Mouse (Mus musculus) heart, adult 11 months (tissue): ENCODE measurements at regions not wholly inside any gene's neighbourhood (a gene's known extent, or its start where the extent isn't known, plus 50 kb on each side); places are given as distances from the start of the nearest gene placed in this dataset.

Source experiments
- DNase-seq: peaks from one replicate; pipeline ENCODE4 v3.0.0; 2022

DNA sequence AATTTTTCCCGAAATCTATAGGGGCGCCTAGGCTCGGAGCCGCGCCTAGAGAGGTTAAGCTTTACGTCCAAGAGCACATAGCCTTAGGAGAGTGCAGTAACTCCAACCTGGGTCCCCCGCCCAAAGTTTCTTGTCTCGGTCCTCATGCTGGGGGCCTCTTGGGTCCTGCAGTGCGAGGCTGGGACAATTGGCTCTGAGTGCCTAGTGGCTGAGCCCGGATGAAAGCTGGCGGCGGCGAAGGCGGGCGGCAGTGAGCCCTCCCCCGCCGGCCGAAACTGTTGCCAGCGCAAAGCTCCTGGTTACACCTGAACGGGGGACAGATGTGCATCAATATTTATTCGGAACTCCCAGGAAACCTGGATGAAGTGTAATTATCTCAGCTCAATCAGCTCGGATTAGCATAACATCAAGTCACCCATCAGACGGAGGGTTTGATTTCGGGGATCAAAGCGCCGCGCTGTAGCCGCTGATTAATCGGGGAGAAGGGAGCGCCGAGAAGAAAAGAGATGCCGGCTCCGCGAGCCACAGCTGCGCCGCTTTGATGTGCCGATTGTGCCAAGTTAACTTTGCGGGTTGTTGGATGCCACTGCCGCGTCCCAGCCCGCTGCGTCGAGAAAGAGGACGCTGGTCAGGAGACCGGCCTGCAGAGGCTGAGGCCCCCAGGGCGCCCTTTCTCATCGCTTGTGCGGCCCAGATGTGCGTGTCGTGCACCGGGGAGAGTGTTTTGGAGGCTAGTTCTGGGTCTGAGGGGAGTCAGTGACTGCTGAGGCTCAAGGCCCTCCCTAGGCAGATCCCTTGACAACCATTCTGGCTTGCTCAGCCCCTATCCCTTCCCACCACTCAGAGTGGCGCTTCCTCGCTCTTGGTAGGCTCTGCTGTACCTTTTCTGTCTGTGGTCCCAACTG lies 123.7 kb upstream of the 4931429L15Rik start:
- DNase-seq = no peak

DNA sequence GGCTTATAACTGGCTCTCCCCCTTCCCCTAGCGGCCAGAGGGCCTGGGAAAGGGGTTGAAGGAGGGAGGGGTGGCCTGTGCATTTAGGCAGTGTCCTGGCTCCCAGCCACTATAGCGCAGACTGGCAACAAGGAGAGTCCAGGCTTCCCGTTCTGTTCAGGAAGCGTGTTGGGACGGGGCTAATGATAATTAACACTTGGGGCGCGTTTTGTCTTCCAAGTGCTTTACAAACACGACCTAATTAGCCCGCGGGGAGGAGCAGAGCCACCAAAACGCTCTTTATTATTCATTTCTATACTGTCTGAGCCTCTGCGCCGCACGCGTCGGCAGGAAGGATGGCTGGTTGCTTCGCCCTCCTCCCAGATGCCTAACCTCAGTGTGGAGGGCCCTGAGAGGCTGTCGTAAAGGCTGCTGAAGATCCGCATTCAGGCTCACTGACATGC lies 123.0 kb upstream of the 4931429L15Rik start:
- no peak for DNase-seq

DNA sequence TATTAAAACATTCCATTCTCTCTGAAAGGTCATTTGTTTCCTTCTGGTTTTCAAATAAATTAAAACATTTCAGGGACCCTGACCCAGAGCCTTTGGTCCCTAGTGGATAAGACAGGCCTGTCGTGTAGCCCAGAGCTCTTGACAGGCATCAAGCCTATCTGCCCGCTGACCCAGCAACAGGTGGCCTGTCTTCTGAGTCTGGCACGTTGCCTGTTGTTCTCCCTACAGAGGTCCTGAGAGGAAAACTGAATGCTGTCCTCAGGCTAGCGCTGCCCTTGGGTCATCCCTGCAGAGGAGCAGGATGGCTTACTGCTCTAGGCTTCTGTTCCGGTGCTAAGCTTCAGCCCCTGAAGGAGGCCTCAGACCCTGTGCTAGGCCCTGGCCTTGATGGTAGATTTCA lies 120.4 kb upstream of the 4931429L15Rik start:
- no peak for DNase-seq

DNA sequence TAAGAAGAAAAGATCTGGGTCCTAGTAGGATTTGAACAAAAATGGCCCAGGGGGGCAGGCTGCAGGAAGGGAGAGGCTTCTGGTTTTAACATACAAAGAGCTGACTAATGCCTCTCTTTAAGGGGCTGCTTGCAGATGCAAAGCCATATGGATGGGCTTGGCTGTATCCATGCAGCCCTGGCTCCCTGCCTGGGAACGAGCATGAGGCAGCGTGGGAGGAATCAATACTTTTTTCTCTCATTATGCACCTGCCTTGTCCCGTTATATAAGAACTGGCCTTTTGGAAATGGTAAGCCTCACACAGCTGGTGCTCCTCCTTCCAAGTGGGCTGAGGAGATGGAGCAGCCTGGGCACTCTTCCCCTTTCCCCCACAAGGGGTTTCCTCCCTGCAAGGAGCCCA lies 114.9 kb upstream of the 4931429L15Rik start:
- DNase-seq = no peak

DNA sequence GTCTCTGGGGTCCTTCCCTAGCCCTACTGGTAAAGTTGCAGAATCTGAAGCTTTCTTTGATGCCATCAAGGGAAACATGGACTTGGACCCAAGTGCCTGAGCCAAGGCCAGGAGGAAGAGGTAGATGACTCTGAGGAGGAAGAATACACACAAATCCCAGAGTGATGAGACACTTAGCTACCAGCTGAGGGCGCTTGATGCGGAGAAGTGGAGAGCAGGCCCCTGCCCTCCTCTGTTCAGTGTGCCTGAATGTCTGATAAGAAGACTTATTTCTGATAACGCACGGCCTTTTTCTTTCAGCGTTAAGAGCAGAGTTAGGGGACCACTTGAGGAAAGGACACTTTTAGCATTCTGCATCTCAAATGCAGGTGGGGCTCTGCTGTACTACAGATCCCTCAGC lies 113.9 kb upstream of the 4931429L15Rik start:
- DNase-seq = no peak

DNA sequence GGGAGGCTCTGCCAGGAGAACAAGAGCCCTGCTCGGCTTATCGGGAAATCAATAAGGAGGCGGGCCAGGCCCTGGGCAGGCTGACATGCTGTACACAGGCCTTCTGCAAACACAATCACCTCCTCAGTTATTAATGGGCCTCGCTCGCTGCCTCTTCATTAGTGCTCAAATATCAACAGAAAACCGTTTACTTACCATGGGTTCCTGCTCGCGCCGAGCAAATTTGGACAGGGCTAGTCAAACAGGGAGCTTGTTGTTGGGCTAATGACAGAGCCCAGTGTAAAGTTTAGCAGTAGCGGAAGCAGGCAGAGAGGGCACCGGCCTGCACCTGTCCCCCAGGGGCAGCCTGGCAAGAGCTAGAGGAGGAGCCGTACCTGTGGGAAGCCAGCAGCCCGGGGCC lies 111.3 kb upstream of the 4931429L15Rik start:
- DNase-seq = no peak

DNA sequence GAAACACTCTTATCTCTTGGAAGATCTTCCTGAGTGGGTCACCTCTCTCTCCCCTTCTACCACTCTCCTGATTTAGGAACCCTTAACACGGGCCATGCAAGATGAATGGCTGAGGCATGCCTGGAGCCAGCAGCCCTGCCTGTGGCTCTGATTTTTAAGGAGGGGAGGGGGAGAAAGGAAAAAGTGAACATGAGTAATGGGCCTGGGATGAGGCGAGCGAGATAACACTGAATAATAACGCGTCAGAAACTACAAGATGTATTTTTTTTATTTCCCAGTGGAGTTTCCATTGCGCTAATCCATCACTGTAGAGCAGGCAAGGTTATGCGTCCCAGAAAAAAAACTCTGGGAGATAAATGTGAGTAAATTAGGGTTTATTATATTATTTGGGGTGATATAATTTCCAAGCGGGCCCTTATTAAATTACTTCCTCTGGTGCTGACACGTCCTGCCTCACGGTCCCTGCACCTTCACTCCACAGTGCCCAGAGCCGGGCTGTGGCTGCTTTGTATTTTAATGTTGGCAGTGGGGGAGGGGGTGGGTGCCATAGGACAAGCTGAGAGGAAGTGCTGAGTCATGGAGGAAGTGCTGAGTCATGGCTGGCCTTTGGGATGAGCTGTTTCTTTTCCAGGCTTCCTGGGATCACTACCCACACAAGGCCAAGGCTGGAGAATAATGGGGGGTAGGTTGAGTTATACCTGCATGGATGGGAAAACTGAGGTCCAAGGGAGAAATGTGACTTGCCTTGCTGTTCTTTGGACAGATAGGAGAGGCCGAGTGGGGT lies 103.6 kb upstream of the 4931429L15Rik start:
- DNase-seq = no peak

DNA sequence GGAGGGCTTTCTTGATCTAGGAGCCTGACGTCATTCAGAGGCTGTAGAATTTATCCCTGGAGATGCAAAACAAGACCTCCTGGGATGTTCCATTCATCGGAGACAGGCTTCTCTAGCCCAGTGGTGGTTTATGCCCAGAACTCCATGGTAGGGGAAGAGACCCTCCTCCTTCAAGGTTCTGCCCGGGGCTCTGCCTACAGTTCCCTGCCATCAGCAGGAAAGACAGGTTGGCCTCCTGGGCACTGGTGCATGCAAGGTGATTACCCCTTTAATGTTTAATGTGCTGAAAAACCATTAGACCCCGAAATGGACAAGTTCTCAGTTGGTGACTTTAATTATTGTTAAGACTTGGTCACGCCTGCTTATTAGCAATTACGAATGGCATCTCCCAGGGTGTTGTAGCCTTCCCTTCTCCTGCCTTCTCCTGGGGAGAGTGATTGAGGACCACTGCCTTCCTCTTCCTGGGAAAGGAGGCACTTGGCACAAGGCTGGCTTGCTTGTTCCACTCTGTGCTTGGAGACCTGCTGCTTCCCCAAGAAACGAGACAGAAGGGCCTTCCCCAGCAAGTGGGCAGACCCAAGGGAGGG lies 102.0 kb upstream of the 4931429L15Rik start:
- DNase-seq = no peak

DNA sequence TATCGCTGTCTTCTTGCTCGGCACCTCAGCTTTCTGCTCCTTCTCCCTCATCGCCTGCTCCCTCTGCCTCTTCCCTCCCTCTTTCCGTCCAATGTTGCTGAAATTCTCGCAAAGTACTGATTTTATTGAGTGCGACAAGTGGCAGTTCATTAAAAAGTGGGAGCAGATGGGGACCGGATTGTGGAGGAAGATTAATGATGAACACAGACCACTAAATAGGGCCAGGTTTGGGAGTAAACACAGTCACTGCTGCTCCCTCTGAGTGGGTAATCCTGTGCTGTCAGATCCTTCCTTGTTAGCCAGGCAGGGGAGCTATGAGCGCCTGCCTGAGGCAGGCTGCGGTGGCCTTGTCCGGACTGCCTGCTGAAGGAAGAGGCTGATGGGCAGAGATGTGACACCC lies 91.9 kb upstream of the 4931429L15Rik start:
- no peak for DNase-seq

DNA sequence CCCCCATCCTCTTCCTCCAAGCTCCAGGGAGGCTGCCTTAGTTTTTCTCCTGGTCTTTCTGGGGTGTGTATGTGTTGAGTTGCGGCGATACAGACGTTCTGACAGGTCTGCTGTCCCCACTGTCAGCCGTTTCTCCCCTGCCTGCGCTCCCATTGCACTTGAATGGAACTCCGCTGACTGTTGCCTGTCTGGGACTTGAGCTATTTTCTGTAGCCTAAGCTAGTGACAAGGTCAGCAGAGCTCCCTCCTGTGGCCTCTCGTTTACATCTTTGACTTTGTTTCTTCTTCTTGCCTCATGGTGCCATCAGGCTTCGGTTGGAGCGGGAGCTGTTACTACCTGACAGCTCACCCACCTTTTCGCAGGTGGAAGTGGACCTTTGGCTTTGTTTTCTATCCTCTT lies 89.0 kb upstream of the 4931429L15Rik start:
- no peak for DNase-seq

DNA sequence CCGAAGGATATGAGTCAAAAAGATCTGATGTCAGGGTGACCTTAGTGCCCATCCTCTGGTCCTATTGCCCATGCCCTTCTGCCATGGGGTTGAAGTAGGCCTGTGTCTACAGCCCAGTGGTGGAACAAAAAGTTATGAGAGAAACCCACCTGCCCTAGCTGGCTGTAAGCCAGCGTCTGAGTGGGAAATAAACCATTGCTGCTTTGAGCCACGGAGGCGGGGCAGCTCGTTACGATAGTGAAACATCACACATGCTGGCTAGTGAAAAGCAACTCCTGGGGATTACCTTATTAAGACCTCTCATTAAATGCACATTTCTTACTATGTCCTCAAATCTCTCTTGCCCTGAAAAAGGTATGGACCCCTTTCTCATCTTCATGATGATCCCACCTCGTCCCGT lies 86.8 kb upstream of the 4931429L15Rik start:
- DNase-seq = no peak

DNA sequence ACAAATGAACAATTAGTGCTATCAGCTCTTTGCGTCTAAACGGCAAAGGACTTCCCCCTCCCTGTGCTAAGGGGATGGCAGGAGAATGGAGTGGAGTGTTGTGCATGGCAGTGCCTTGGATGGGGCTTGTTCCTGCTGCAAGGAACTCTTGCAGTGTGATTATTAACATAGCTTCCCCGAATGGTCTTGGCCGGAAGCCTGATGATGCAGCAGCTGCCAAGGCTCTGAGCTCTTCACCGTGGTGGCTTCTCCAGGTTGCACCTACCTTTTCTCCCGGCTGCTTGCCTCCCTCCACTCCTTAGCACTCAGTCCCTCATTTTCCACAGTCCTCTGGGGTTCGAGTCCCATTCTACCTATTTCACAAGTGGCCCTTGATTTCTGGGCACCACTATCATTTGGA lies 76.8 kb upstream of the 4931429L15Rik start:
- DNase-seq = no peak

DNA sequence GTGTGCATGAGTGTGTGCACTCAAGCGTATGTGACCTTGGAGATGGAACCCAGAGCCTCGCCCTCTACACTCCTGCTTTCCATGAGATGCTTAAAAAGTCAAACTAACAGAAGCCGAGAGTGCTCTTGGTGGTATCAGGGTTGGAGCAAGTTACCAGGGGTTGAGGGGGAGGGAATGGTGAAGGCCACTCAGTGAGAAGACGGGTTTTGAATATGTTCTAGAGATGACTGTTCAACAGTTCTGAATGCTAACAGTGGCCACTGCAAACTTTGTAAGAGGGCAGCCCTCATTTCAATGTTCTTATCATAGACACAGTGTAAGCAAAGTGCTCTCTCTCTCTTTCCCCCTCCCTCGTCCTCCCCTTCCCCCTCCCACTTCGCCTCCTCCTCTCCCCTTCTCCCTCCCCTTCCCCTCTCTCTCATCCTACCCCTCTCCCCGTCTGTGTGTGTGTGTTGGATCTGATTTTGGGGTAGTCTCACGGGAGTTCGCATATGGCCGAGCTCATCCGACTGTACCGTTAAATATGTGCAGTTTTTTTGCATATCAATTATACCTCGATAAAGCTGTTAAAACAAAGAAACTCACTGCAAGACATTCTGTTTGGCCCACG lies 75.5 kb upstream of the 4931429L15Rik start:
- DNase-seq = no peak

DNA sequence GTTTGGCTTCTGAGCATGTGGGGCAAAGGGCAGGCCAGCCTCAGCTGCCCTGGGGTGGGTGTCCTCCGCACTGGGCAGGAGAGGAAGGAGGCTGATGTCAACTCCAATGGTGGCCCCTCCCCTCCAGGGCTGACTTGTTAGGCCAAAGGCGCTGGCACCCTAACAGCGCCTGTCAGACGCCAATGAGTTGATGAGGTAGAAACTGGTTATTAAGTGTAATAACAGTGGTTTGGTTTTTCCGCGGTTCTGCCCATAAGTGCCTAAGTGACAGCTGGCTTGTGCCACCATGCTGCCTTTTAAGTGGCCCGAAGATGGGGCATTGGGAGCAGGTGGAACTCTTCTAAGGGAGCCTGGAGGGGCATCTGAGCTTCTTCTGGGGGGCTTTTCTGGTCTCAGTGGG lies 74.5 kb upstream of the 4931429L15Rik start:
- no peak for DNase-seq

DNA sequence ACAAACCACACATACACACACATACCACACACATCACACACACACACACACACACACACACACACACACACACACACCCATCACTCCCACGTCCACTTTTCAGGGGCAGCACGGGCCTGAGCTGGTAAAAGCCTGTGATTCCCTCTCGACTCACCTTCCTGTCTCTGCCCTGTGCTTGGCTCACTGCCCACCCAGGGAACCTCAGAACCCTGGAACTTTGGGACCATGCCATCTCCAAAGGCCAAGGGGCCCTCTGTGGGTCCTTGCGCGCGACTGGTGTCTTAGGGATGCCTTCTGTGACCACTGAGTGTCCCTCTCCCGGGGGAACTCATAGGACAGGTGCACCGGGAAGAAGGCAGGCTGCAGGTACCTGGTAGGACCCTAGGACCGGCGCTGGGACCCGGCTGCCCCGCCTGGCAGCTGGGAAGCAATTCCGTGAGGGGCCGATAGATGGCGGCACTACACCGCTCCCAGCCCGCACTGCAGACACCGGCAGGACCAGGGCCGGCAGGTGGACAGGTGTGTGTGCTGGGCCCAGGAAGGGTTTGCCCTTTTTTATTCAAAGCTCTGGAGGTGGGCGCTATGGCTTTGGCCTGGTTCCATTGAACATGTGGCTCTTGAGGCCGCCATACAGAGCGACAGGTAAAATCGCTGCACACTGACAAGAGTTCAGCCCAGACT lies 73.0 kb upstream of the 4931429L15Rik start:
- peak; percentile 89 for DNase-seq

DNA sequence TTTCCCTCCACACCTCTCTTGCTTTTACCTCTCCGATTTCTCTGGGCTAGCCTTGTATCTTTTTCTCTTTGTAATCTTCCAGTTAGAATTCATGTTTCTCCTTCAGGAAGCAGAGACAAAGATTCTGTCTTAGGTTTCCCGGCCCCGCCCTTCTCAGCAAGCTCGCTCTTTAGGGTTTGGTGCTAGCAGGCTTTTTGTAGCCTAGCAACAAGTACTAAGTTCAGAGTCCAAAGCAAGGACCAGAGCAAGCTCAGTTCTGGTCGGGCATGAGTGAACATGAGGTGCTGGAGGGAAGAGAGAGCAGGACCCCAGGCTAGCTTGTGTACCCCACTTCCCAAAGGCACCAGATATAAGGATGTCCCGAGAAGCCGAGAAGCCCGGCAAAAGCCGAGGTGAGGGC lies 70.0 kb upstream of the 4931429L15Rik start:
- no peak for DNase-seq

DNA sequence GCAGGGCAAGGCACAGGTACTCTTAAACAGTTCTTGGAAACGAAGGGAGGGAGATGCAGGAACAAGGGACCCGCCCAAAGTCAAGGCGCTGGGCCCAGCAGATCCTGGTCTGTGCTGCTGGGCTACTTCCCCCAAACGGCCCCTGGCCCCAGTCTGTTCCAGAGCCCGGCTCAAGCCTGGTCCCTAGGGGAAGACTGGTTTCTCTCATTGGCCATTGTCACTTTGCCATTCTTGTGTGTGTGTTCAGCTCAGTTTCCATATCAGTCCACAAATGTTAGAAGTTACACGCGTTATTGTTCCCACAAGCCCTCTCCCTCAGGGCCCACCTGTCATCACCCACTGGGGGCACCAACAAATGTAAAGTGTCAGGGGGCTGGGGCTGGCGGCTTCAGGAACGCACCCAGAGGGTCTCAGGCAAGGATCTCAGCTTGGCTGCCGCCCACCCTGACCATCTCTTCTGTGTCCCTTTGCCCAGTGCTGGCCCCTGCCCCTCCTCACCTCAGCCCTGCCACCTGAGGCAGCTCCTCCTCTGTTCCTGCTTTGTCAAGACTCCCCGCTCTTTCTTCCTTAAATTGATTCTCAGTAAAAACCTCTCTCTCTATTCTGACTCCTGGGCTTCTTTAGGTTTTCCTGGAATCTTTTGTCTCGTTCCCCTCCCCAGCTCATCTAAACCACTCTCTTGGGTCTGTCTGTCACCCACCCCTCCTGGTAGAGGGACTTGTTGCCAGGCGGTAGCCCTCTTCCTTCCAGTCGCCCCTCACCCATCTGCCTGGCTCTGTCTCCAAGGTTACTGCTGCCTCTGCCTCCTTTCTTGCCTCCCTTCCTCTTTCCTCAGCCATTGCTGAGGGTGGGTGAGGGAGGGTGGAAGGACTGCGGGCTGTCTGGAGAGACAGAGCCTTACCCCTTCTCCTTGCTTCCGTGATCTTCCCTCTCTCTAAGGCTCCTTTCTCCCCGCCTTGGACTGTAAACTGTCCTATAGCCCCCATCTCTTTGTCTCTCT lies 69.2 kb upstream of the 4931429L15Rik start:
- DNase-seq = no peak

DNA sequence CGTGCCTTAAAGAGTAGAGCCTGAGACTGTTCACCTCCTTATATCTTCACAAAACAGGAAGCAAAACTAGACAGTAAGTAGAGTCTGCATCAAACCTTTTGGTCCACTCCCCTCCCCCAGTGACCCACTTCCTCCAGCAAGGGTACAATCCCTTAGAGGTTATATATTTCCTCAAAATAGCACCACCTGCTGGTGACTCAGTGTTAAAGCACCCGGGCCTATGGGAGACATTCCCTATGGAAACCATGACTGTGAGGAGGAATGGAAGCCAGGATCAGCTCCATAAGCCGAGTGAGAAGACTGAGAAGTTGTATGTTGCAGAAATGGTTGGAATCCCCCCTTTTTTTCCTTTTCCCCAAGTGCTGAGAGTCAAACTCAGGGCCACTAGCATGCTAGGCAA lies 66.5 kb upstream of the 4931429L15Rik start:
- DNase-seq = no peak

DNA sequence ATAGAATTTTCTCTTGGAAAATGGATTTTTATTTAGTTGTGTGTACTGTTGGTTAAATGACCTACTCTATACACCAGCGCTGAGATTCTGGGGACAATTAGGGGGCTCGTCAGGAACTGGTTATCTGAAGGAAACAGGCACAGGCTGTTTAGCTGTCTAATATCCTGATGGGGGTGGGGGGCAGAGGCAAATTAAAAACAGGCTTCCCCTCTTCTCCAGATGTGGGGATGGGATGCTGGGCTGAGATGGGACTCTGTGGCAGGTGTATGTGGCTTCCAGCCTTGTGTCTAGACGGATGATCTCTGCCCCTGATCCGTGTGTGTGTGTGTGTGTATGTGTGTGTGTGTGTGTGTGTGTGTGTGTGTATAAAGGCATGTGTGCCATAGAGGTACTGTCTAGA lies 61.6 kb upstream of the 4931429L15Rik start:
- no peak for DNase-seq

DNA sequence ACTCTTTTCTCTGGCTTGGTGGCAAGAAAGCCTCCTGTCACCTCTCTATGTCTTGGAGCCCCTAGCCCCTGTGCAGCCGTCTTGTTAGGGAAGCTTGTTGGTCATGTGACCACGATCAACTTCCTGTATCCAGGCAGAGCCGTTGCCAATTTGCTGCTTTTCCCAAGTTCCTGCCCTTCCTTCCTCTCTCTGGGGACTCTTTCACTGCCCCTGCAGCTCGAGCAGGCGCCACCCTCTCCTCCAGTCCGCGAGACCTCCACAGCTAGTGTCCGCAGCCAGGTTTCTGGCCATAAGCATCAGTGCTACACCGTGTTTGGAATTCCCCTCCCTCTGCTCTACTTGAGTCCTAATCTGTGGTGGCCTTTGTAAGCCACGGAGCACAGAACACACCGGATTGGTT lies 59.7 kb upstream of the 4931429L15Rik start:
- peak; percentile 94 for DNase-seq

DNA sequence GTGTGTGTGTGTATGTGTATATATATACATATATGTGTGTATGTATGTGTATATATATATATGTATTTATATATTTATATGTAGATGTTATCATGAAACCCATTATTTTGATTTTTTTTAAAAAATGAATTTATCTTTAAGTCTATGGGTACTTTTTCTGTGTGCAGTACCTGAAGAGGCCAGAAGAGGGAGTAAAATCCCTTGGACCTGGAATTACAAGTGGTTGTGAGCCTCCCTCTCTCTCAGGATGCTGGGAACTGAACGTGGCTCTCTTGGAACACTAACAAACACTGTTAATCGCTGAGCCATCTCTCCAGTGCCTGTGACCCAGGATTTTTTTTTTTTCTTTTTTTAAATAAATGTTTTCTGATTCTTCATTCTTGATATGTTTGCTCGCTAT lies 58.6 kb upstream of the 4931429L15Rik start:
- DNase-seq = no peak
